Mouse (Mus musculus): ENCODE measurements around the gene Sult5a1.

Sult5a1 gene

DNA sequence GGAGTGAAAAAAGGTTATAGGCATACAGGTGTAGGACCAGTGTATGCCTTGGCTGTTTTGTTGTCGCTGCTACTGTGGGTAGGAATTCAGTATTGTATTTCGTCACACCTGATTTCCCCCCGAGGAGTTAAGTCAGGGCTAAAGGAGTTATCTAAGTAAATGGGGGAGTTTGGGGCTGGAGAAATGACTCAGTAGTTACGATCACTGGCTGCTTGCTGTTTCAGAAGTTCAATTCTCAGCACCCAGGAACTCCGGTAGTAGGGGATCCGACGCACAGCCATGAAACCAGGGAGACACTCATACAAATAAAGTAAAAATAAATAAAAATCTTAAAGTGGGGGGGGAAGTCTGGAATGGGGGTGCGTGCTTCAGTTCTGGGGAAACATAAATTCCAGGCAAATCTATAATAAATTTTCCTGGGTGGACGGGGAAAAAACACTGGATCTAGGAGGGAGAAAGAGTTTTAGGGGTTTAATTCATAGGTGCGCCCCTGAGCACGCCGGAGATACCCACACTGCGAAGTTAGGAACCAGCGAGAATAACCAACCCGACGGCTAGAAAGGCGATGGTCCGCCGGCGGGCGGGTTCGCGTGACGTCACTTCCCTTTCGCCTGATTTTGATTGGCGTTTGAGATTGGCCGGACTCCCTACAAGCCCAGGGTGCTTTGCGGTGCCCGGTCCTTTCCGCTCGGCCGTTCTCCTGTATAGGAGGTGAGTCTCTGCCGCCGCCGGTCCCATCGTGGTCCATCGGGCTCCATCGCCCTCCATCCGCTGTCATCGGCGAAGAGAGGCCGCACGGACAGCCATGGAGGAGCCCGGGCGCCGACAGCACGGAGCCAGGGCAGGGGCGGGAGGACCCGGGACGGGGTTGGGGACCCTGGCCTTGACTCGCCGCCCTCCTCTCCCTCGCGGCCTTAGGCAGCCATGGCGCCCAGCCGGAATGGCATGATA, 56.1 kb downstream of the Sult5a1 start, which contains the start of gene Rpl13:
TSS of gene Rpl13 (plus strand) at position 616 of the 951 bp plus-strand sequence.
- peak; percentile 94 for DNase-seq (ENCODE audit: low spot score in 2 of 2)

GRCm38 (mm10) chr8:123101244-123101643, 56.9 kb downstream of the Sult5a1 start:
- no peak for DNase-seq (ENCODE audit: low spot score in 2 of 2)

DNA sequence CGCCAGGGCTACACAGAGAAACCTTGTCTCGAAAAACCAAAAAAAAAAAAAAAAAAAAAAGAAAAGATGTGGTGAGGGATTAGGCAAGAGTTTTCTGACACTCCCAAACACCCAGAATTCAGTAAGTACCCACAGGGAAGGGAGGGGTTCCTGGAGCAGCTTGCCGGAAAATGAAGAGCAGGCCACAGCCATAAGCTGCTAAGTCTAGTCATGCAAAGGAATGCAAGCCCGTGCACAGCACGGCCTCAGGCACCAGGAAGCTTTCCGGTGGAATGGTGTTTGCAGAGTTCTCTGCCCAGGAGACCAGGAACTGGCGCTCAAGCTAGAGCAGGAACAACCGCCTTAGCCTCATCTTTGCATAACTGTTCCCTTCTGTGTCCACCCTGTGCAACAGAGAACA, 57.8 kb downstream of the Sult5a1 start:
- DNase-seq (ENCODE audit: low spot score in 2 of 2), result no peak

DNA sequence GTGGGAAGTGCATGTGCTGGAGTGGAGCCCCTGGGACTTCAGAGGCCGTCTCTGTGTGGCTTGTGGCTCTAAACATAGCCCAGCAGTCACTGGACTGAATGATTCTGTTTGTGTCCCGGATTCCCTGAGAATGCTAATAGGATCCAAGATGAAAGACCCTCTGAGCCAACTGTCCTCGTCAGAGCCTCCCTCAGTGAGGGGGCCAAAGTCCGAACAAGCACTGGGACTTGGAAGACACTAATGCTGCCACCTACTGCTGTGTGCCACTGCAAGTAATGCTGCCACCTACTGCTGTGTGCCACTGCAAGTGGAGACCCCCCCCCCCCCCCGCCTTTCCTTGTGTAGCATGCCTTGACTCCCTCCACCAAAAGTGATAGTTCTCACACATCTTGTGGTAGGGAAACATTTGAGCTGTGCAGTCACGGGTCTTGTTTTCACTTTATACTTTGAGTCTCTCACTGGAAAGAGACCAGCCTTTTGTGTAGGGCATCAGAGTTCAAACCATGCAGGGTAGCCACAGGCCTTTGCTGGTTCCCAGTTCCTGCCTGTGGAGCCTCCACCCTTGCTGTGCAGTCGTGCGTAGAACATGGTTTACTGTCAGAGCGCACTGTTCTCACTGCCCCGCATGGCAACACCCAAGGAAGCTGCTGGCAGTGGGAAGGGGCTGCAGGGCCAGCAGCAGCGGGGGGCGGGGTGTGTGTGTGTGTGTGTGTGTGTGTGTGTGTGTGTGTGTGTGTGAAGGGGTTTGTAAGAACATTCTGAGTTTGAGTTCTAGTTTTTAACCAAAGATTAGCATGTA, 60.1 kb downstream of the Sult5a1 start:
- peak; percentile 35 to 54 for DNase-seq (ENCODE audit: low spot score in 2 of 2)

GRCm38 (mm10) chr8:123097216-123097615, 60.9 kb downstream of the Sult5a1 start:
- DNase-seq (ENCODE audit: low spot score in 2 of 2), result no peak

All from thymus, postnatal 10 days (tissue).